ENCODE assay signal across 8 mouse cellular contexts in genomic region chr8:76901430-76902204, GRCm38 (mm10). TPM values are rescaled to one million over a fixed set of nuclear protein-coding genes. Genes with fewer than 3 reads are reported as not detected.
A peak's percentile ranks its signal among the peaks of the same experiment; 100 is the strongest.
DNase-seq lines count a peak whose midpoint lies in the region; ATAC-seq lines count a peak whose summit lies in the region.

No protein-coding gene starts in this region.

- peaks cover 9% of the 10 kb centered on the region; the same call in 1 of the 2 replicates for H3K27me3 ChIP-seq in hindbrain, embryonic 15.5 days

- peak overlapping the region; percentile 99 for H3K4me2 ChIP-seq in hindbrain, embryonic 15.5 days

- H3K27ac ChIP-seq in hindbrain, embryonic 15.5 days (replicated peaks), result no peak overlapping the region

- WGBS in hindbrain, embryonic 15.5 days, result under 1% methylated on average over 39 of the region's 41 CpGs

- peaks cover 24% of the 10 kb centered on the region for H3K4me1 ChIP-seq in hindbrain, embryonic 15.5 days (replicated peaks)

- no peaks in the 10 kb centered on the region for H3K36me3 ChIP-seq in hindbrain, embryonic 15.5 days

- peak; percentile 96 for ATAC-seq in hindbrain, embryonic 15.5 days (ENCODE audit: low FRiP score, low read depth)

- H3K4me3 ChIP-seq in hindbrain, embryonic 15.5 days, result peak overlapping the region; percentile 58

- no peaks in the 10 kb centered on the region for H3K9me3 ChIP-seq in hindbrain, embryonic 15.5 days

- DNase-seq in WW6 (ENCODE audit: low read depth, low spot score), result peak; percentile 96
- peak; percentile 96 to 97 for DNase-seq in cerebellum, postnatal 36 days
- DNase-seq in gastrocnemius, adult 18-20 months (ENCODE audit: low spot score), result peak; percentile 99
- DNase-seq in layer of hippocampus, postnatal 36 days, result peak; percentile 95 to 96
- peak; percentile 98 for DNase-seq in lung, postnatal 25 days (ENCODE audit: low spot score)
- DNase-seq in retina, adult 2 months (ENCODE audit: low read depth, low spot score), result peak; percentile 97
- peak; percentile 47 for DNase-seq in thymus, postnatal 25 days

- peak overlapping the region; percentile 35 for H3K9ac ChIP-seq in hindbrain, embryonic 15.5 days

RNA-seq across cellular contexts. Expression of gene Nr3c2, which starts 2.4 kb away (rescaled TPM):
- total RNA-seq in gastrocnemius, adult 18-20 months (2021), result 10 to 100 TPM; 16.4 to 19.3 TPM
- polyA plus RNA-seq in hindbrain, embryonic 15.5 days (2015; fragmentation: Nextera tagmentation; extraction: Ambion mirVana), result 6.3 and 7.3 TPM in 2 replicates
- 100 to 1,000 TPM; 152 to 172 TPM for total RNA-seq in layer of hippocampus, postnatal 36 days (2021)

Comparison
In these comparisons a context has a peak if more than half of its experiments do, and no peak if none do; other contexts are left out.
1. DNase-seq: peak in every context shown above with its lines; median percentile 99 in gastrocnemius, adult 18-20 months; 98 in lung, postnatal 25 days; 97 in retina, adult 2 months; 96 in cerebellum, postnatal 36 days; 96 in WW6; 96 in layer of hippocampus, postnatal 36 days; 47 in thymus, postnatal 25 days.
2. RNA of gene Nr3c2, which starts 2.4 kb away (total RNA-seq): 152 to 172 TPM in layer of hippocampus, postnatal 36 days; 16.4 to 19.3 TPM in gastrocnemius, adult 18-20 months; every median in the first group is over 4 times any median in the second.